Mouse (Mus musculus): ENCODE measurements at regions not wholly inside any gene's neighbourhood (a gene's known extent, or its start where the extent isn't known, plus 50 kb on each side); places are given as distances from the start of the nearest gene placed in this dataset.
"Not testable (repeated sequence)": the region's sequence is repeated elsewhere in the genome, so short reads cannot be mapped to it uniquely, and the experiment has no call there.

DNA sequence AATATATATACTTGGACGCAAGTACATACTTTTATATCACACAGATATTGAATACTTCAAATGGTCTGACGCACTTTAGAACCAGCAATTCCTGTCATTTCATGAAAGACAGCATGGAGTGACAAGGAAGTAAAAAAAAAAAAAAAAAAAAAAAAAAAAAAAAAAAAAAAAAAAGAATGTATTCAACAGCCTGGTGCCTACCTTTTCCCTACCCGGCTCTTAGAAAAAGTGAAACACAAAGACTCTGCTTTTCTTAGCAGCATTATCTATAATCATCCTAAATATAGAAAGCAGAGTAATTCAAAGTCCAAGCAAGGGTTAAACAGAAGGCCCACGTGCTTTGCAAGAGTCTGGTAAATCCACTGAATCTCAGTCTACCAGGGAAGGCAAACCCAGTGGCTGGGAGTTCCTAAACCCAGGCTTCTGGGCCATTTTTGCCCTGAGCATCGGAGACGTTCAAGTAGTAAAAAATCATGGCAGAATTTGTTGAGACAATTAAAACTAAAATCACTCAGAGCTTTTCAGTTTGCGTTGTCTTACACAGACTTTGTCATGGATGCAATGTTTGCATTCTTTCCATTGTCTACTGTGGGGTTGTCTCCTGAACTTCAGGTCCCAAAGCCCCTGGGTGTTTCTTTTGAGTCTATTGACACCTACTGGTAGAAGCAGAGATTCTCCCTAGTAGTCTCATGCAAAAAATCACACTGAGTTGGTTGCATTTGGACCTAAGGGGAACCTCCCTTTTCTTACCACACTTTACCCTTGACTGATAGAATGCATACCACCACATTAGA lies 390.2 kb upstream of the 1700008P02Rik start:
- Histone ChIP-seq H3K4me3 (replicated peaks; ENCODE audit: insufficient read depth, low read depth, low read length) (no peak overlapping the region), H3K27ac (ENCODE audit: insufficient read depth, low read length) (no peak overlapping the region), H3K27me3 (ENCODE audit: control insufficient read depth, insufficient read depth, low read length) (no peaks in the 10 kb centered on the region), H3K4me1 (ENCODE audit: control insufficient read depth, insufficient read depth, low read length) (no peaks in the 10 kb centered on the region)
- WGBS: 47% methylated on average over 7 of the region's 7 CpGs
- TF ChIP-seq CTCF (IDR thresholded peaks at IDR 0.05; ENCODE audit: borderline replicate concordance, insufficient read depth, low read depth, low read length) (no peak), POLR2A (IDR thresholded peaks at IDR 0.05; ENCODE audit: borderline replicate concordance, insufficient read depth, low read length) (no peak)
- no peak for DNase-seq

DNA sequence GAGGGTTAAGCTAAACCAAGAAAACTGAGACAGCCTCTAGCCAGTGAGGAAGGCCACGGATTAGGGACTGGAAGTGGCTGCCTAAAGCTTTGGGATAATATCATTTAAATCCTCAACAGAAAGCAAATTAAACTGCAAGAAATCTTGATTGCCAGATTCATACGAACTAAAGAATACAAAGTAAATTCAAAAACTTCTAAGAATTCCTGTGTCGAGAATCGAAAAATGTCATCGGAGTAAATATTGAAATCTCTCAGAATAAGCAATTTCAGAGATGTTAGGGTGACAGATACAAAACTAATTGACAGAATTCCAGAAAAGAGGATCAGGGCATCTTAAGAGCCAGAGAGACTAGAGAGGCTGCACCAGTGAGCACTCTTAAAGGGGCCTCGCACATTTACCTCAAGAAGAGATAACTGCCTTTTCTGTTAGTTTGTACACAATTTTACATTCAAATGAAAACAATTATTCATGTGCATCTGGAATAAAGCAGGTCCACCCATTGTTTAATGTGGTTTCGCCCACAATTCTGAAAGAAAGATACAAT lies 388.5 kb upstream of the 1700008P02Rik start:
- DNase-seq: no peak
- Histone ChIP-seq H3K27me3 (ENCODE audit: control insufficient read depth, insufficient read depth, low read length) (no peaks in the 10 kb centered on the region), H3K4me3 (replicated peaks; ENCODE audit: insufficient read depth, low read depth, low read length) (no peak overlapping the region), H3K4me1 (ENCODE audit: control insufficient read depth, insufficient read depth, low read length) (no peaks in the 10 kb centered on the region), H3K27ac (ENCODE audit: insufficient read depth, low read length) (no peak overlapping the region)
- TF ChIP-seq CTCF (IDR thresholded peaks at IDR 0.05; ENCODE audit: borderline replicate concordance, insufficient read depth, low read depth, low read length) (no peak), POLR2A (IDR thresholded peaks at IDR 0.05; ENCODE audit: borderline replicate concordance, insufficient read depth, low read length) (no peak)
- 29% methylated on average over 7 of the region's 7 CpGs for WGBS

DNA sequence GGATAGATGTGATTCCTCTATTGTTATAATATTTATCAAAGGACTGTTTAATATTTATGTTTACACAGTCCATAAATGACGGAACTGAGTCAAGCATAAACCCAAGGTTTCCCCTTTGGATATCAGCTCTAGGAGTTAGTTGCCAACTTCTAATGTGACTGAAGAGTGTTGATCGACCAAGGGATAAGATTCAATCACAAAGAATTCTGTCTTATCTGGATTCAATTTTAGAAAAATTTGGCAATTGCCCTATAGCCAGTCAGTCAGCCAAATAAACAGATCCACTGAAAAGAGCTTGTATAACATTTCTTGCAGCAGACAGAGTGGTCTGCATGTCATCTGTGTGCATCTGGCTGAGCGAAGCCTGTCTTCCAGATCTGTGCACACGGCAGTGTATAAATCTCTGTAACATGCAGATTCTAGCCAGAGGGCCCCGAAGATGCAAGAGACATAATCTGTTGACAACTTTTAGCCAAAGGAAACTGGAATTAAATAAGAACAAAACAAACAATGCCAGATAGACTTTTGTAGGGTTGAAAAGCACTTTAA lies 387.6 kb upstream of the 1700008P02Rik start:
- no peak for DNase-seq
- H3K4me3 ChIP-seq (replicated peaks; ENCODE audit: insufficient read depth, low read depth, low read length): no peak overlapping the region
- H3K4me1 ChIP-seq (ENCODE audit: control insufficient read depth, insufficient read depth, low read length): no peaks in the 10 kb centered on the region
- WGBS: 16% methylated on average over 5 of the region's 5 CpGs
- H3K27ac ChIP-seq (ENCODE audit: insufficient read depth, low read length): no peak overlapping the region
- H3K27me3 ChIP-seq (ENCODE audit: control insufficient read depth, insufficient read depth, low read length): no peaks in the 10 kb centered on the region
- TF ChIP-seq POLR2A (IDR thresholded peaks at IDR 0.05; ENCODE audit: borderline replicate concordance, insufficient read depth, low read length): no peak
- TF ChIP-seq CTCF (IDR thresholded peaks at IDR 0.05; ENCODE audit: borderline replicate concordance, insufficient read depth, low read depth, low read length): no peak

DNA sequence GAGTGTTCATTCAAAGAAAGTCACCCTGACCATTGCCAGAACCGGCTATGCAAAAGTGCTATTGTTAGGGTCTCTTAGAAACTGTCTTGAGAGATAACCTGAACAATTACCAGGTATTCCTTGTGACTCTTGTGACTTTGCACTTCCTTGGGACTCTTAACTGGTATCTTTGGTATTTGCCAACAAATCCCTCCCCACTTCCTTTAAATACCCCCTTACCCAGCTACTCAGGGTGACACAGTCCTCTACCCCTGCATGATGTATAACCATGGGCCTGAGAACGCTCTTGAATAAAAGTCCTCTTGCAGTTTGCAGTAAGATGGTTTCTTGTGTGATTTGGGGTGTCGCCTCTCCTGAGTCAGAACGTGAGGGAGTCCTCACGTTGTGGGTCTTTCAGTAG lies 371.5 kb upstream of the 1700008P02Rik start:
- not testable (repeated sequence) for H3K27me3 ChIP-seq (ENCODE audit: control insufficient read depth, insufficient read depth, low read length); H3K4me3 ChIP-seq (replicated peaks; ENCODE audit: insufficient read depth, low read depth, low read length); H3K27ac ChIP-seq (ENCODE audit: insufficient read depth, low read length); H3K4me1 ChIP-seq (ENCODE audit: control insufficient read depth, insufficient read depth, low read length); DNase-seq
- WGBS: 83% methylated on average over 5 of the region's 5 CpGs

DNA sequence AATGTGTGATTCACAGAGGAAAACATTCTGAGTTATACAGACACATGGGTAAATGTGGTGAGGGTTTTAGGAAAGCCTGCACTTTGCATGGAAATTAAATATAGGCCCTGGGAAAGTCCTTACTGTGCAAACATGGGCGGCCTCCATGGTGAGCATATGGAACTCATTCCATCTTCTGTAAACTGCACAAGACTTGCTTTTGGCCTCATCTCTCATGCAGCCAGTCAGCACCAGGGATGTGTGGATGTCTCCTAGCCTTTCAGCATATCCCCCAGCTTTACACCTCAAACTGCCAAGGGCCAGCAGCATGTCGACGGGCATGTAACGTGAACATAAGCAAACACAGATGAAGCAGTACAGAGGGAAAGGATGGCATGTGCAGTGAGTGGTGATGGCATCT lies 364.7 kb upstream of the 1700008P02Rik start:
- Histone ChIP-seq H3K27me3 (ENCODE audit: control insufficient read depth, insufficient read depth, low read length) (no peaks in the 10 kb centered on the region), H3K4me3 (replicated peaks; ENCODE audit: insufficient read depth, low read depth, low read length) (no peak overlapping the region), H3K27ac (ENCODE audit: insufficient read depth, low read length) (no peak overlapping the region), H3K4me1 (ENCODE audit: control insufficient read depth, insufficient read depth, low read length) (no peaks in the 10 kb centered on the region)
- TF ChIP-seq POLR2A (IDR thresholded peaks at IDR 0.05; ENCODE audit: borderline replicate concordance, insufficient read depth, low read length) (no peak), CTCF (IDR thresholded peaks at IDR 0.05; ENCODE audit: borderline replicate concordance, insufficient read depth, low read depth, low read length) (no peak)
- 85% methylated on average over 4 of the region's 4 CpGs for WGBS
- DNase-seq: no peak

DNA sequence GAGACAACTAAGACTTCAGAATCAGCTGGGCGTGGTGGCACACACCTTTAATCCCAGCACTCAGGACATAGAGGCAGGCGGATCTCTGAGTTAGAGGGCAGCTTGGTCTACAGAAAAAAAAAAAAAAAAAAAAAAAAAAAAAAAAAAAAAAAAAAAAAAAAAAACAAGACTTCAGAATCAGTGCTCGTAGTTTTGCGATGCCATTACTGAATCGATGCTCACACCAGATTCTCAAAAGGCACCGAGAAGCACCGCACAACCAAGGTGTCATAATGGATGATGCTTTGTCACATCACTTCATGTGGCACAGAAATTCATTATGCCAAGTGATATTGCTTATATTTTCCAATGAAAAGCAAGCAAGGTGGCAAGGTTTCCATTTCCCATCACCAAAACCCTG lies 337.4 kb upstream of the 1700008P02Rik start:
- 89% methylated on average over 7 of the region's 7 CpGs for WGBS
- no peak overlapping the region for H3K4me3 ChIP-seq (replicated peaks; ENCODE audit: insufficient read depth, low read depth, low read length)
- no peak overlapping the region for H3K27ac ChIP-seq (ENCODE audit: insufficient read depth, low read length)
- no peak for DNase-seq
- TF ChIP-seq CTCF (IDR thresholded peaks at IDR 0.05; ENCODE audit: borderline replicate concordance, insufficient read depth, low read depth, low read length) (no peak), POLR2A (IDR thresholded peaks at IDR 0.05; ENCODE audit: borderline replicate concordance, insufficient read depth, low read length) (no peak)
- H3K27me3 ChIP-seq (ENCODE audit: control insufficient read depth, insufficient read depth, low read length): no peaks in the 10 kb centered on the region
- H3K4me1 ChIP-seq (ENCODE audit: control insufficient read depth, insufficient read depth, low read length): no peaks in the 10 kb centered on the region

DNA sequence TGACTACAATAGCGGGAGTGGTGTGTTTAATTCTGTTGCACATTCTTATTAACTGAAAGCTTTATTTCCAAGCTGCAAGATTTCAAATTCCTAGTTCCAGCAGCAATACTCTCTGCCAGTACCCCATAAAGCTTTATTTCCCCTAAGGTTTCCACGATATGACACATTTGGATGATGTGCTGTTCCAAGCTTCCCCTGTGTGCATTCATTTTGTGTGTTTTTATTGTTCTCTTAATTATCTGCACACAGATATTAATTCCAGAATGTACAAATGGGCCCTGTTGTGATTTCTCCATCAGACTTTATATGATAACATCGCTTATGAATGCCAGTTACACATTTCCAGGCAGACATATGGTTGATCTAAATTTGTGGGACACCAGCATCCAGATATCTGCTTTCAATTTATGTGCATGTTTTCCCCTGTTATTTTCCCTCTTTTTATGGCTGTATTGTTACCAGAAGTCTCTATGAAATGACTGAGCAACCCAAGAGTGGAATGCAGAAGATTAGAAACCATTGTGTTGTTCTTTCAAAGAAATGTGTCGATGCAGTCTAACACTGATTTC lies 312.4 kb upstream of the 1700008P02Rik start:
- Histone ChIP-seq H3K4me1 (ENCODE audit: control insufficient read depth, insufficient read depth, low read length) (no peaks in the 10 kb centered on the region), H3K27me3 (ENCODE audit: control insufficient read depth, insufficient read depth, low read length) (no peaks in the 10 kb centered on the region), H3K4me3 (replicated peaks; ENCODE audit: insufficient read depth, low read depth, low read length) (no peak overlapping the region), H3K27ac (ENCODE audit: insufficient read depth, low read length) (no peak overlapping the region)
- DNase-seq: no peak
- 79% methylated on average over 4 of the region's 4 CpGs for WGBS
- TF ChIP-seq POLR2A (IDR thresholded peaks at IDR 0.05; ENCODE audit: borderline replicate concordance, insufficient read depth, low read length): no peak
- TF ChIP-seq CTCF (IDR thresholded peaks at IDR 0.05; ENCODE audit: borderline replicate concordance, insufficient read depth, low read depth, low read length): no peak

DNA sequence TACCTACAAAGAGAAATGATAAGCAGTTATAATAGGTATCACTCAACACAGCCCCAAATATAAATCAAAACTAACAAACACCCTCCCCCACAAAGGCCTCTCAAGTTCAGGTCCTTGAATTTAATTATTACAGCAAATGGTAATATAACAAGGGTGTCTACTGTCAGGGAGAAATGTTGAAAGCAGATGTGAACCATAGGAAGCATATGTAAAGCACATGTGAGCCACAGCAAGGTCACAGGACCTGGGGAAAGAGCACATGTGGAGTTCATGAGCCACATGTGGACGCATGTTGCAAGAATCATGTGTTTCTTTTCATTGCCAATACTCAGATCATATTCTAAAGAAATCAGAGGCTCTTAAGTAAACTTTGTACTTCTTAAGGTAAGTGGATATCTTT lies 306.5 kb upstream of the 1700008P02Rik start:
- TF ChIP-seq CTCF (IDR thresholded peaks at IDR 0.05; ENCODE audit: borderline replicate concordance, insufficient read depth, low read depth, low read length) (no peak), POLR2A (IDR thresholded peaks at IDR 0.05; ENCODE audit: borderline replicate concordance, insufficient read depth, low read length) (no peak)
- Histone ChIP-seq H3K27me3 (ENCODE audit: control insufficient read depth, insufficient read depth, low read length) (no peaks in the 10 kb centered on the region), H3K27ac (ENCODE audit: insufficient read depth, low read length) (no peak overlapping the region), H3K4me3 (replicated peaks; ENCODE audit: insufficient read depth, low read depth, low read length) (no peak overlapping the region), H3K4me1 (ENCODE audit: control insufficient read depth, insufficient read depth, low read length) (no peaks in the 10 kb centered on the region)
- no peak for DNase-seq
- 80% methylated on average over 1 of the region's 1 CpGs for WGBS

DNA sequence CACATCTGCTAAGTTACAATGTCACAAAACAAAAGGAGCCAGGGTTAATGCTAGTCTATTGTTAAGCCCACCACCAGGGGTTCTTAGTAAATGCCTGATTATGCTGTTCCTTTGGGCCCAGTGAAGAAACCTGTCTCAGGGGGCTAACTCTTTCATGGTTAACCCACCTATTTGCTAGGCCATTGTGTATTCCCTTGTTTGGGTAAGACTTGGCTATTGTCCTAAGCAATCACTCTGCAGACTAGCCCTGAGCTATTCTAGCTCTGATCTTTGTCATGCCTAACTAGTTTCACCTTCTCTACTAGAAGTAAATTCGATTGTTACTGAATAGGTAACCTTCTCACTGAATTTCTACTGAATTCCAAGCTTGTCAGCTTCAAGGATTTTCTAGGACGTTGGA lies 302.4 kb upstream of the 1700008P02Rik start:
- H3K27me3 ChIP-seq (ENCODE audit: control insufficient read depth, insufficient read depth, low read length); H3K27ac ChIP-seq (ENCODE audit: insufficient read depth, low read length); DNase-seq; H3K4me3 ChIP-seq (replicated peaks; ENCODE audit: insufficient read depth, low read depth, low read length); H3K4me1 ChIP-seq (ENCODE audit: control insufficient read depth, insufficient read depth, low read length): not testable (repeated sequence)
- 56% methylated on average over 2 of the region's 2 CpGs for WGBS
